Mouse (Mus musculus) left cerebral cortex, postnatal 10 days (tissue): Measurements from ENCODE around the gene Pak7. TPM values are rescaled to one million over a fixed set of nuclear protein-coding genes. Genes with fewer than 3 reads are reported as not detected.

Source experiments
- DNase-seq, 2 experiments: peaks; one replicate each; pipeline ENCODE4 v3.0.0; 2021 to 2022; ENCODE audit warnings: low spot score in 2 of 2, mixed read lengths in 1 of 2; ENCODE audit errors: extremely low spot score in 1 of 2
- intact Hi-C: fragments of 180-260 bp; cut with DNase I; formaldehyde crosslinking; loops from one replicate; pipeline ENCODE4 v1.15.1; 2025
- total RNA-seq, 2 experiments: library from RNA; stranded (reverse); gene quantifications; 2 replicates each; pipeline ENCODE4 v1.2.3; 2021

Gene Pak7
- total RNA-seq, 2 experiments from 2014 or later: 39.6 to 44.6 TPM

DNA sequence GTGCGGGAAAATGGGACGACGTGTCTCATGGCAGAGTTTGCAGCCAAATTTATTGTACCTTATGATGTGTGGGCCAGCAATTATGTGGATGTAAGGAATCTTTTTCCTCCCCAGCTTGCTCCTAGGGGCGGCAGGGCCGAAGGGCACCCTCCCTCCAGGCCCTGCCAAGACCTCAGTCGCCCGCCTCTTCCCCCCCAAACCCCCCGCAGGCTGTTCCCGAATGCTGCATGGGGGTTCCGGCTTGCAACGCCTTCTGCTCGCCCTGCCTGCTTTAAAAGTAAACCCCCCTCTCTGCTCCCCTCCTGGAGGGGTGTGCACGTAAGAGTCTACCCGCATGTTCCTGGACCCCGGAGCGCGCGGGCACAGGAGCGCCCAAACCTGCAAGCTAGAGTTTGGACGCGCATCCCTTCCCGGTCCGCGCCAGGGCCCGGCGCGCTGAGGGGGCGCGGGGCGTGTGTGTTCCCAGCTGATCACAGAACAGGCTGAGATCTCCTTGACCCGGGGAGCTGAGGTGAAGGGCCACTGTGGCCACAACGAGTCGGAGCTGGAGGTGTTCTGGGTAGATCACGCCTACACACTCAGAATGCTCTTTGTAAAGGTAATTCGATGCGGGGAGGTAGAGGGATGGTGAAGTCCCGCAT, 328.6 kb downstream of the Pak7 start:
- intact Hi-C loops: loop anchor here (5.0 kb wide), 1 partner anchor 57 kb away; no protein-coding TSS in a partner anchor
- peak in 1 of 2 experiments; percentile 31 for DNase-seq

DNA sequence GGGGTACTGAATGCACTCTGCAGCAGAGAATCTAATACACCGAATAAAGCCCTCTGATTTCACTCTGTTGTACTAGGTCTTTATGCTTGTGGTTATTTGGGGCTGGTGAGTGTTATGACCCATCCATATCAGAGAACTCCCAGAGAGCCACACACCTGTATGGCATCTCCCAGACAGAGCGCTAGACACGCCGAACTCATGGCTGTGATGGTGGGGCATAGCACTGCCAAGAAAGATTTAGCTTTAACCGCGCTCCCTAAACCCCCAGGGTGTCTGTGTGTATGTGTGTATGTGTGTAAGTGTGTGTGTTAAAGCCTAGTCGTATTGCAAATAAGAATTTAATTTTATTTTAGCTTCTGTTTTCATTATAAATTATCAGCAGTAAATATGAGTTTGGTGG, 329.4 kb downstream of the Pak7 start:
- intact Hi-C loops: loop anchor here (5.0 kb wide), 1 partner anchor 56 kb away; no protein-coding TSS in a partner anchor

GRCm38 (mm10) chr2:136057861-136058331, 329.9 kb downstream of the Pak7 start:
- peak in 1 of 2 experiments; percentile 60 for DNase-seq
- intact Hi-C loops: loop anchor here (5.0 kb wide), 1 partner anchor 56 kb away; no protein-coding TSS in a partner anchor

More for the DNA sequence above, 329.4 kb downstream of the Pak7 start:
- DNase-seq: no peak

- intact Hi-C loops: no loop called here
- DNase-seq: peak in 1 of 2 experiments; percentile 30
Measured at GRCm38 (mm10) chr2:136051688-136052289, 336.0 kb downstream of the Pak7 start, which contains the start of gene Lamp5. Lamp5 (plus strand) TSS chr2:136052239.

DNA sequence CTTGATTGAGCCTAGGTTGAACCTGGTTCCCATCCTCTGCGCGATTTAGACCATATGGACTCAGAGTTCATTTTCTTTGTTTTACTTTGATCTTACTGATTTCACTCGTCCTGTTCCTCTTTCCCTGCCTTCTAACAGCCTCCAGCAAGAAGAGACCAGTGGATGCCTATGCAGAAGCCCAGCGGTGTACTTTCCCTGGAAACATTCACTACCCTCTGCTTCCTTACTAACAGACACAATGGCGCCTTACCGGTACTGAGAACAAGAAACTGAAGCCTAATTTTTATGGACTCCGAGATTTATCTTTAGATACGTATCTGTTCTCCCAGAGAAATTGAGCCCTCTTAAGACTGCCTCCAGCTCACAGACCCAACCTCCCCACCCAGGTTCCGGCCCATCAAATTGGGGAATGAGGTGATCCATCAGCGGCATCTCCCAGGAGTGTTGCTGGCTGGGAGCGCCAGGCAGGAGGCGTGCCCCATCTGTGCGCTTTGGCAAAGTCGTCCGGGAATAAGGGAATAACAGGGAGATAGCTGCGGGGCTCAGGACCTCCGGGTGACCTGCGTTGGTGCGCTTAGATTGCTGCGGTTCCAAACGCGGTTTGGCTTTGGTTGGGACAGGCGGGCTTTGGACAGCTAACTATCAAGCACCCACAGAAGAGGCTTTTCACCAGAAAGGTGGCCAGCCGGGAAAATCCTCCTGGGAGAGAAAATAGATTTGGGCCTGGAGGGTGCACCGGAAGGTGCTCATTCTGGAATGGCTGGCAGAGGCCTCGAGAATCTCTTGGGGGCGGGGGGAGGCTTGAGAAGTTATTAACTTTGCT, 336.8 kb downstream of the Pak7 start:
- intact Hi-C loops: no loop called here
- DNase-seq: peak in 1 of 2 experiments; percentile 31

GRCm38 (mm10) chr2:136048464-136048863, 339.3 kb downstream of the Pak7 start:
- intact Hi-C loops: no loop called here
- no peak for DNase-seq

Other genes starting within 250 kb of the Pak7 start
- gene Ankef1, start 113.9 kb upstream of the Pak7 start, total RNA-seq: 1 to 10 TPM; 1.5 to 1.7 TPM